Mouse (Mus musculus): ENCODE measurements at regions not wholly inside any gene's neighbourhood (a gene's known extent, or its start where the extent isn't known, plus 50 kb on each side); places are given as distances from the start of the nearest gene placed in this dataset.
"Not testable (repeated sequence)": the region's sequence is repeated elsewhere in the genome, so short reads cannot be mapped to it uniquely, and the experiment has no call there.

- DNase-seq = peak; percentile 10
Observed at GRCm38 (mm10) chr1:18058211-18058971, 87.3 kb downstream of the Crisp4 start.

GRCm38 (mm10) chr1:18057646-18058210 is 88.0 kb downstream of the Crisp4 start:
- DNase-seq = no peak

- not testable (repeated sequence) for DNase-seq
Observed at GRCm38 (mm10) chr1:18057003-18057402, 88.7 kb downstream of the Crisp4 start.

- DNase-seq = no peak
Observed at GRCm38 (mm10) chr1:18030226-18030625, 115.5 kb downstream of the Crisp4 start.

- DNase-seq = not testable (repeated sequence)
Observed at GRCm38 (mm10) chr1:18012941-18013340, 132.8 kb downstream of the Crisp4 start.

- no peak for DNase-seq
Observed at GRCm38 (mm10) chr1:17980604-17981003, 165.1 kb downstream of the Crisp4 start.

- DNase-seq = no peak
Observed at GRCm38 (mm10) chr1:17978086-17978485, 167.6 kb downstream of the Crisp4 start.

- DNase-seq = not testable (repeated sequence)
Observed at GRCm38 (mm10) chr1:17956881-17957280, 188.8 kb downstream of the Crisp4 start.

- DNase-seq = not testable (repeated sequence)
Observed at GRCm38 (mm10) chr1:17932108-17932810, 213.4 kb downstream of the Crisp4 start.

Measured in liver (tissue).